In genomic region chr2:65414237-65414636, GRCm38 (mm10) we compare ENCODE assay signal across 8 mouse cellular contexts. TPM values are rescaled to one million over a fixed set of nuclear protein-coding genes. Genes with fewer than 3 reads are reported as not detected.
DNase-seq lines count a peak whose midpoint lies in the region; ATAC-seq and TF ChIP-seq lines count a peak whose summit lies in the region.

No protein-coding gene starts in this region.

- H3K4me3 ChIP-seq in heart, embryonic 13.5 days: peak overlapping the region; percentile 47
- peak overlapping the region; percentile 40 for H3K4me3 ChIP-seq in kidney, embryonic 15.5 days (replicated peaks)
- H3K4me3 ChIP-seq in lung, embryonic 14.5 days (ENCODE audit: low read depth, low read length): peak overlapping the region; percentile 26
- H3K4me3 ChIP-seq in neural tube, embryonic 14.5 days (ENCODE audit: low read depth, low read length): peak overlapping the region; percentile 20; the same call in 1 of the 2 replicates

- peak overlapping the region; percentile 78 for H3K9ac ChIP-seq in heart, embryonic 13.5 days
- peak overlapping the region; percentile 33; the same call in 1 of the 2 replicates for H3K9ac ChIP-seq in kidney, embryonic 15.5 days
- peak overlapping the region; percentile 47; the same call in 1 of the 2 replicates for H3K9ac ChIP-seq in lung, embryonic 14.5 days
- peak overlapping the region; percentile 46; the same call in 1 of the 2 replicates for H3K9ac ChIP-seq in neural tube, embryonic 14.5 days (replicated peaks; ENCODE audit: low read depth, low read length)

- H3K27ac ChIP-seq in heart, embryonic 13.5 days (replicated peaks): peak overlapping the region; percentile 74
- H3K27ac ChIP-seq in kidney, embryonic 15.5 days: peak overlapping the region; percentile 71
- peak overlapping the region; percentile 73; the same call in 1 of the 2 replicates for H3K27ac ChIP-seq in lung, embryonic 14.5 days (ENCODE audit: low read depth)
- H3K27ac ChIP-seq in neural tube, embryonic 14.5 days (ENCODE audit: low read depth, low read length): peak overlapping the region; percentile 80

- H3K4me1 ChIP-seq in heart, embryonic 13.5 days: peaks cover 6% of the 10 kb centered on the region; the same call in 1 of the 2 replicates
- H3K4me1 ChIP-seq in kidney, embryonic 15.5 days: peaks cover 10% of the 10 kb centered on the region
- no peaks in the 10 kb centered on the region; the same call in 1 of the 2 replicates for H3K4me1 ChIP-seq in lung, embryonic 14.5 days (ENCODE audit: insufficient read depth)
- peaks cover 7% of the 10 kb centered on the region for H3K4me1 ChIP-seq in neural tube, embryonic 14.5 days (ENCODE audit: control insufficient read depth, insufficient read depth, low read length)

- no peak for TF ChIP-seq CTCF in lung, embryonic 14.5 days (IDR thresholded peaks at IDR 0.05; ENCODE audit: low read depth)

- H3K4me2 ChIP-seq in heart, embryonic 13.5 days: peak overlapping the region; percentile 81
- H3K4me2 ChIP-seq in kidney, embryonic 15.5 days: peak overlapping the region; percentile 62
- peak overlapping the region; percentile 71 for H3K4me2 ChIP-seq in lung, embryonic 14.5 days
- peak overlapping the region; percentile 53 for H3K4me2 ChIP-seq in neural tube, embryonic 14.5 days (ENCODE audit: low read depth, low read length)

- WGBS in heart, embryonic 13.5 days: under 1% methylated on average over 7 of the region's 7 CpGs
- 0% methylated on average over 7 of the region's 7 CpGs for WGBS in kidney, embryonic 15.5 days
- WGBS in lung, embryonic 14.5 days: under 1% methylated on average over 7 of the region's 7 CpGs
- WGBS in neural tube, embryonic 14.5 days: 0% methylated on average over 7 of the region's 7 CpGs

- H3K27me3 ChIP-seq in heart, embryonic 13.5 days (replicated peaks): no peaks in the 10 kb centered on the region
- no peaks in the 10 kb centered on the region for H3K27me3 ChIP-seq in kidney, embryonic 15.5 days
- H3K27me3 ChIP-seq in lung, embryonic 14.5 days (ENCODE audit: insufficient read depth, low read length): no peaks in the 10 kb centered on the region
- H3K27me3 ChIP-seq in neural tube, embryonic 14.5 days (ENCODE audit: control insufficient read depth, insufficient read depth, low read length): no peaks in the 10 kb centered on the region

- peaks cover 7% of the 10 kb centered on the region; the same call in 1 of the 2 replicates for H3K9me3 ChIP-seq in heart, embryonic 13.5 days
- H3K9me3 ChIP-seq in kidney, embryonic 15.5 days (replicated peaks): no peaks in the 10 kb centered on the region
- H3K9me3 ChIP-seq in lung, embryonic 14.5 days (ENCODE audit: low read depth, low read length): no peaks in the 10 kb centered on the region
- H3K9me3 ChIP-seq in neural tube, embryonic 14.5 days (ENCODE audit: control insufficient read depth, low read length): no peaks in the 10 kb centered on the region

- peak; percentile 68; the same call in 1 of the 2 replicates for ATAC-seq in heart, embryonic 13.5 days (ENCODE audit: extremely low read depth, insufficient number of reproducible peaks, low FRiP score, low TSS enrichment)
- ATAC-seq in kidney, embryonic 15.5 days (replicated peaks; ENCODE audit: low FRiP score): peak; percentile 95
- ATAC-seq in lung, embryonic 14.5 days (ENCODE audit: insufficient read depth): peak; percentile 95
- ATAC-seq in neural tube, embryonic 14.5 days (ENCODE audit: low read depth): peak; percentile 88

- peak; percentile 21 for DNase-seq in ovary, adult 18-20 months (ENCODE audit: low spot score)
- DNase-seq in ovary, postnatal 10 days (ENCODE audit: low spot score): no peak
- peak; percentile 93 for DNase-seq in embryo, embryonic 10.5 days (ENCODE audit: low spot score)
- peak; percentile 80 for DNase-seq in lung, embryonic 14.5 days
- DNase-seq in adipocyte (ENCODE audit: low spot score): no peak

- no peaks in the 10 kb centered on the region for H3K36me3 ChIP-seq in heart, embryonic 13.5 days
- H3K36me3 ChIP-seq in kidney, embryonic 15.5 days: no peaks in the 10 kb centered on the region
- no peaks in the 10 kb centered on the region for H3K36me3 ChIP-seq in lung, embryonic 14.5 days (ENCODE audit: insufficient read depth)
- no peaks in the 10 kb centered on the region for H3K36me3 ChIP-seq in neural tube, embryonic 14.5 days (ENCODE audit: control insufficient read depth, insufficient read depth, low read length)

RNA-seq across cellular contexts. Expression of gene Slc38a11, which starts 50.4 kb away (rescaled TPM):
- polyA plus RNA-seq in heart, embryonic 13.5 days (2015; fragmentation: Nextera tagmentation; extraction: Ambion mirVana): 0.11 TPM in 1 of 2 replicates, not detected in the other
- 1.1 and 1.7 TPM in 2 replicates for polyA plus RNA-seq in kidney, embryonic 15.5 days (2015; fragmentation: Nextera tagmentation; extraction: Ambion mirVana)
- polyA plus RNA-seq in lung, embryonic 14.5 days (2014; fragmentation: Nextera tagmentation; extraction: Ambion mirVana): not detected in 2 replicates
- polyA plus RNA-seq in neural tube, embryonic 14.5 days (2014; fragmentation: Nextera tagmentation; extraction: Ambion mirVana): 0.79 and 2.3 TPM in 2 replicates

Comparison
In these comparisons a context has a peak if more than half of its experiments do, and no peak if none do; other contexts are left out.
1. DNase-seq: peak in ovary, adult 18-20 months (single experiment), embryo, embryonic 10.5 days (single experiment) and lung, embryonic 14.5 days (single experiment); none in ovary, postnatal 10 days (single experiment) and adipocyte (single experiment).
2. Peak in every context shown above with its lines, with median percentiles within 50 percentile points of each other: ATAC-seq, H3K27ac ChIP-seq, H3K4me2 ChIP-seq, H3K4me3 ChIP-seq and H3K9ac ChIP-seq.